Mouse (Mus musculus): ENCODE measurements at regions not wholly inside any gene's neighbourhood (a gene's known extent, or its start where the extent isn't known, plus 50 kb on each side); places are given as distances from the start of the nearest gene placed in this dataset.

DNA sequence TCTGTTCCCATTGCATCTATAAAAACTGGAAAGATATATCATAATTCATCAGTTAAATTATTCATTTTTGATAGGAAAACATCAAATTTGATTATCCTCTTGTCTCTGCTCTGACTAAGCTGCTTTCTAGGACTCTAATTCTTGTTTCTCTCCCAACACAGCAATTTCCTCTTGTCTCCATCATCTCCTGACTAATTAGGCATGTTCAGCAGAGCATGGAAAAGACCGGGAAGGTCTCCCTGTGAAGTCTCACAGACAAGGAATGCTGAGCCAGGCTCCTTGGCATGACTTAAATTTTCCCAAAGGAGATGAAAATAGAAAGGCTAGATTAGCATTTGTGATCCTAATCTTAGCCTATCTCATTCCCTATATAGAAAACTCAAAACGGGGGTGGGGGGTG is 192.3 kb downstream of the Chrna7 start:
- DNase-seq = no peak

DNA sequence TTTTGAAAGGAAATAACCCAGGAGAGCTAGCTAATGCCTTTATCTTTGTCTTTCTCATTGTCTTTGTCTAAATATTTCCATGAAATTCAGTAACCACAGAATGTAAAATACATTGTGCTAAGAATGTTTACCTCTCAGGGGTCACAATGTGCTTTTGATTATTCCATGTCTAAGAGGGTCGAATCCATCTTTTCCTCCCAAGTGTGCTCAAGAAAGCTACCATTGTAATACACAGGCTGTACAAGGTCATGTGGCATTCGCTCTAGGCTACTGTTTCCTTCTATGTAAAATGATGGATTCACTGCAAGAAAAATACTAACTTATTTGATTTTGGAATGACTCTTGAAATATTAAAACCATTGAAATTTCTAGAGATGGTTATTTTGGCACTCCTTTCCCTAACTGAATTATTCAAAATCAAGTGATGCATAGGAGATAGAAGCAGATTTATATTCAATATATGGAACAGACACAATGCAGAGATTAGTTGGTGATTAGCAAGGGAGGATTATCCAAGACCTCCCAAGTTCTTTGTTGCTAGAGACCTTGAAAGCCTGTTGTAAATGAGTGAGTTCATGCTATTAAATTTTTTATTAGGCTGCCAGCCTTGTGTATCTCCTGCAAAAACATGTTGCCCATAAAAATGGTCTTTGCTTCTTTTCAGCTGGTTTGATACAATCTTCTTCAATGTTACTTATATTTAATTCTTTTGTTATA is 193.4 kb downstream of the Chrna7 start:
- DNase-seq = no peak

DNA sequence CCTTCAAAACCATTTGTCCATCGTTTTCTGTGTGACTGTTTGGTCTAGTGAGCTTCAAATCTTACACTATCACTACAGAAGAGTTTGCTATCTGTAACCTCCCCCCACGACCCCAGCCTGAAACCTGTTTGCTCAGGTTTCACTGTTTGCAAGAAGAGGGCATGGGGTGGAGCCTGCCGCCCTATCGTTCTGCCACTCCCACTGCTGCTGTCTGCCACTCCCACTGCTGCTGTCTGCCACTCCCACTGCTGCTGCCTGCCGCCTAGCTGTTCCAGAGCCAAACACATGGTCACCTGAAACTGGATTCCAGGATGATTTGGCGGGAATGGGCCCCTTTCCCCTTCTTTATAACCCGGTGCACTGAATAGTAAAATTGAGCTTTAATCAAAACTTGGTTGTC is 157.6 kb upstream of the A26c2 start:
- DNase-seq = peak; percentile 16
